In the genomic region with DNA sequence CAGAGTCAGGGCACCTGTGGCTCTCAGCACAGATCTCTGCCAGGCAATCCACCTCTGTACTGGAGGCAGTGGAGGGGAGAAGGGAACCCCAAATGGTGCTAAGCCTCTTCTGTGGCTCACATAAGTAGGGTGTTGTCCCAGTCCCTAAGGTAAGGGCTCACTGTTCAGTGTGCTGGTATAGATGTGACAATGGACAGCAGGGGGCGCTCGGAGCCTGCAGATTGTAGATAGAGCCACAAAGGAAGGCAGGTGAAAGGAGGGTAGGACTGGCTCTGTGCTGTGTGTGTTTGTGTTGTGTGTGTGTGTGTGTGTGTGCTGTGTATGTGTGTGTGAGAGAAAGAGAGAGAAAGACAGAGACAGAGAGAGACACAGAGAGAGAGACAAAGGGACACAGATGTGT, we compare ENCODE assay signal across 8 mouse cellular contexts. TPM values are rescaled to one million over a fixed set of nuclear protein-coding genes. Genes with fewer than 3 reads are reported as not detected.
DNase-seq lines count a peak whose midpoint lies in the region; ATAC-seq lines count a peak whose summit lies in the region.

No protein-coding gene starts in this region.

- H3K9ac ChIP-seq in hindbrain, embryonic 16.5 days (ENCODE audit: low read depth, low read length) = no peak overlapping the region

- no peaks in the 10 kb centered on the region for H3K9me3 ChIP-seq in hindbrain, embryonic 16.5 days (ENCODE audit: control insufficient read depth, low read length)

- peak; percentile 95 for ATAC-seq in hindbrain, embryonic 16.5 days

- 0% methylated on average over 2 of the region's 2 CpGs for WGBS in hindbrain, embryonic 16.5 days

- DNase-seq in NIH3T3 (ENCODE audit: low read depth) = peak; percentile 96
- DNase-seq in cerebellum, postnatal 14 days = peak; percentile 93 to 97
- peak; percentile 87 for DNase-seq in gastrocnemius, adult 18-20 months (ENCODE audit: low spot score)
- DNase-seq in left cerebral cortex, adult 11 months (ENCODE audit: low spot score) = peak; percentile 82
- peak; percentile 82 to 89 for DNase-seq in lung, postnatal 4 days
- DNase-seq in right cerebral cortex, adult 2 months (ENCODE audit: low spot score in 2 of 2) = peak; percentile 93 to 95
- DNase-seq in urinary bladder, adult 2 months (ENCODE audit: low spot score) = peak; percentile 80

- no peaks in the 10 kb centered on the region for H3K36me3 ChIP-seq in hindbrain, embryonic 16.5 days (ENCODE audit: control insufficient read depth, insufficient read depth, low read length)

- no peak overlapping the region for H3K4me3 ChIP-seq in hindbrain, embryonic 16.5 days (ENCODE audit: low read length)

- no peaks in the 10 kb centered on the region for H3K27me3 ChIP-seq in hindbrain, embryonic 16.5 days (replicated peaks; ENCODE audit: control insufficient read depth, insufficient read depth, low read length)

- H3K27ac ChIP-seq in hindbrain, embryonic 16.5 days (ENCODE audit: low read depth, low read length) = no peak overlapping the region

- no peaks in the 10 kb centered on the region for H3K4me1 ChIP-seq in hindbrain, embryonic 16.5 days (ENCODE audit: control insufficient read depth, insufficient read depth, low read depth, low read length)

- H3K4me2 ChIP-seq in hindbrain, embryonic 16.5 days (ENCODE audit: low read length) = no peak overlapping the region

RNA-seq across cellular contexts. Expression of a gene that starts 30.4 kb away (rescaled TPM):
- 1 to 10 TPM; 1.4 to 3.8 TPM for total RNA-seq in gastrocnemius, adult 18-20 months (2021)
- polyA plus RNA-seq in hindbrain, embryonic 16.5 days (2015; fragmentation: Nextera tagmentation; extraction: Ambion mirVana) = 0.25 and 0.38 TPM in 2 replicates
- 4.8 and 6.2 TPM in 2 replicates for polyA plus RNA-seq in urinary bladder, adult 2 months (2012; rRNA removed)

RNA-seq across cellular contexts. Expression of a gene that starts 46.5 kb away (rescaled TPM):
- total RNA-seq in gastrocnemius, adult 18-20 months (2021) = under 1 TPM; 0.26 to 0.27 TPM
- polyA plus RNA-seq in hindbrain, embryonic 16.5 days (2015; fragmentation: Nextera tagmentation; extraction: Ambion mirVana) = 0.13 and 0.21 TPM in 2 replicates
- polyA plus RNA-seq in urinary bladder, adult 2 months (2012; rRNA removed) = 2.2 and 3.5 TPM in 2 replicates

RNA-seq across cellular contexts. Expression of a gene that starts 55.5 kb away (rescaled TPM):
- total RNA-seq in gastrocnemius, adult 18-20 months (2021) = 10 to 100 TPM; 25.0 to 31.3 TPM
- 79.6 and 81.3 TPM in 2 replicates for polyA plus RNA-seq in hindbrain, embryonic 16.5 days (2015; fragmentation: Nextera tagmentation; extraction: Ambion mirVana)
- polyA plus RNA-seq in urinary bladder, adult 2 months (2012; rRNA removed) = 40.5 and 54.0 TPM in 2 replicates
